In the genomic region with DNA sequence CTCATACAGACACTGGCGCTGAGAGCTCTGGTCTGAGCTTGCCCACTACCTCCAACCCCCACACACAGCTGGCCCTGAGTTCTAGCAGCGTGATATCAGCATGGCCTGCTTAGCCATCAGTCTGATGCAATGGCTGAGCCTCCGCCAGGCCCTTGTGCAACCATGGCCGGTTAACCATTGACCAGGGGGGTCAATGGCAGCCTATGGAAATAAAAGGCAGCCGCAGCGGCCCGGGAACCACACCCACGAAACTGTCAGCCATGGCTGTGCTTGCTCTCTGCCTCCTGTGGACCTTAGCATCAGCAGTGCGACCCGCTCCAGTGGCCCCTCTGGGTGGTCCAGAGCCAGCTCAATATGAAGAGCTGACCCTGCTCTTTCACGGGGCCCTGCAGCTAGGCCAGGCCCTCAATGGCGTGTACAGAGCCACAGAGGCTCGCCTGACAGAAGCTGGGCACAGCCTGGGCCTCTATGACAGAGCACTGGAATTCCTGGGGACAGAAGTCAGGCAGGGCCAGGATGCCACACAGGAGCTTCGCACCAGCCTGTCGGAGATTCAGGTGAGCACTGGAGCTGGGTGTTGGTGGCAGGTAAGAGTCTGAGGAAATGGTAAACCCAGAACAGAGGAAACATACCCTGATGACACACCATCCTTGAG, we compare ENCODE assay signal across 9 mouse cellular contexts. TPM values are rescaled to one million over a fixed set of nuclear protein-coding genes. Genes with fewer than 3 reads are reported as not detected.
DNase-seq lines count a peak whose midpoint lies in the region; ATAC-seq and TF ChIP-seq lines count a peak whose summit lies in the region.
"Had no signal": no experiment of that assay in that cellular context is flagged by ENCODE, and none has a peak within 500 bp of the region (broad histone marks: within the 10 kb centered on the region; RNA-seq: fewer than 3 reads in every experiment).

Gene Angptl8, plus strand, starts transcription at position 253 of the 655 bp plus-strand sequence.

- no peak for TF ChIP-seq CTCF in gastrocnemius, adult 2 months (IDR thresholded peaks at IDR 0.05)
- TF ChIP-seq CTCF in hindbrain, postnatal 0 days (IDR thresholded peaks at IDR 0.05; ENCODE audit: low read depth): no peak

- DNase-seq in gastrocnemius, adult 2 months: peak; percentile 58
- DNase-seq in gastrocnemius, adult 8-10 months (ENCODE audit: low spot score in 2 of 2): no peak
- peak; percentile 63 to 66 for DNase-seq in heart, postnatal 36 days
- no peak for DNase-seq in liver, embryonic 11.5 days (ENCODE audit: low spot score)
- DNase-seq in ovary, postnatal 14 days (ENCODE audit: low spot score): peak; percentile 36
- DNase-seq in hindbrain, postnatal 0 days (ENCODE audit: low spot score): no peak
- DNase-seq: B cell, adult 2 months had no signal

- intact Hi-C loops in gastrocnemius, adult 2 months (cut with DNase I): no loop called here
- intact Hi-C loops in heart, postnatal 36 days (cut with DNase I): no loop called here

- 77% methylated on average over 15 of the region's 15 CpGs for WGBS in liver, embryonic 11.5 days
- 87% methylated on average over 15 of the region's 15 CpGs for WGBS in midbrain, embryonic 13.5 days
- WGBS in hindbrain, postnatal 0 days: 70% methylated on average over 15 of the region's 15 CpGs

- peak within 1 kb of the TSS; percentile 52 for H3K4me2 ChIP-seq in liver, embryonic 11.5 days
- H3K4me2 ChIP-seq in midbrain, embryonic 13.5 days (replicated peaks): no peak within 1 kb of the TSS
- H3K4me2 ChIP-seq in hindbrain, postnatal 0 days (ENCODE audit: low read depth, low read length): no peak within 1 kb of the TSS

- no peak within 1 kb of the TSS for H3K4me3 ChIP-seq in gastrocnemius, adult 2 months
- peak within 1 kb of the TSS; percentile 43 for H3K4me3 ChIP-seq in liver, embryonic 11.5 days (ENCODE audit: low read depth, low read length)
- H3K4me3 ChIP-seq in midbrain, embryonic 13.5 days (replicated peaks): no peak within 1 kb of the TSS
- H3K4me3 ChIP-seq in hindbrain, postnatal 0 days (ENCODE audit: low read length): no peak within 1 kb of the TSS

- no peaks in the 10 kb centered on the region for H3K9me3 ChIP-seq in liver, embryonic 11.5 days (ENCODE audit: control insufficient read depth, low read length)
- no peaks in the 10 kb centered on the region for H3K9me3 ChIP-seq in midbrain, embryonic 13.5 days
- H3K9me3 ChIP-seq in hindbrain, postnatal 0 days (ENCODE audit: low read length): no peaks in the 10 kb centered on the region

- H3K36me3 ChIP-seq in liver, embryonic 11.5 days (ENCODE audit: control insufficient read depth, insufficient read depth, low read length): peaks cover 20% of the 10 kb centered on the region
- no peaks in the 10 kb centered on the region; the same call in 1 of the 2 replicates for H3K36me3 ChIP-seq in midbrain, embryonic 13.5 days
- no peaks in the 10 kb centered on the region for H3K36me3 ChIP-seq in hindbrain, postnatal 0 days (ENCODE audit: insufficient read depth, low read length)

- H3K4me1 ChIP-seq in liver, embryonic 11.5 days (replicated peaks; ENCODE audit: control insufficient read depth, insufficient read depth, low read length): peaks cover 2% of the 10 kb centered on the region; the same call in 1 of the 2 replicates
- no peaks in the 10 kb centered on the region for H3K4me1 ChIP-seq in midbrain, embryonic 13.5 days (replicated peaks)
- H3K4me1 ChIP-seq in hindbrain, postnatal 0 days (ENCODE audit: insufficient read depth, low read length): no peaks in the 10 kb centered on the region

- H3K27ac ChIP-seq in gastrocnemius, adult 2 months: no peak within 1 kb of the TSS
- H3K27ac ChIP-seq in liver, embryonic 11.5 days (ENCODE audit: low read depth, low read length): peak within 1 kb of the TSS; percentile 58
- H3K27ac ChIP-seq in midbrain, embryonic 13.5 days: no peak within 1 kb of the TSS
- H3K27ac ChIP-seq in hindbrain, postnatal 0 days: no peak within 1 kb of the TSS

- peak; percentile 64 for ATAC-seq in liver, embryonic 11.5 days (replicated peaks; ENCODE audit: low FRiP score)
- no peak for ATAC-seq in erythroid progenitor cell, adult 5-6 weeks (replicated peaks; ENCODE audit: low FRiP score, poor library complexity, severe bottlenecking)
- ATAC-seq in midbrain, embryonic 13.5 days: no peak
- no peak for ATAC-seq in hindbrain, postnatal 0 days

- H3K27me3 ChIP-seq in liver, embryonic 11.5 days (replicated peaks; ENCODE audit: control insufficient read depth, insufficient read depth, low read length): no peaks in the 10 kb centered on the region
- H3K27me3 ChIP-seq in midbrain, embryonic 13.5 days: no peaks in the 10 kb centered on the region
- no peaks in the 10 kb centered on the region for H3K27me3 ChIP-seq in hindbrain, postnatal 0 days (ENCODE audit: insufficient read depth, low read length)

- peak within 1 kb of the TSS; percentile 54 for H3K9ac ChIP-seq in liver, embryonic 11.5 days (ENCODE audit: low read depth, low read length)
- H3K9ac ChIP-seq in midbrain, embryonic 13.5 days (replicated peaks): no peak within 1 kb of the TSS
- H3K9ac ChIP-seq in hindbrain, postnatal 0 days (replicated peaks; ENCODE audit: low read length): no peak within 1 kb of the TSS

RNA-seq across cellular contexts. Expression of gene Angptl8, which starts in this region (rescaled TPM):
- not detected for total RNA-seq in gastrocnemius, adult 2 months (2021)
- not detected for total RNA-seq in gastrocnemius, adult 8-10 months (2022)
- total RNA-seq in heart, postnatal 36 days (2021): not detected
- polyA plus RNA-seq in liver, embryonic 11.5 days (2014; fragmentation: Nextera tagmentation; extraction: Ambion mirVana): 16.1 and 17.4 TPM in 2 replicates
- not detected in 2 replicates for total RNA-seq in erythroid progenitor cell, adult 5-6 weeks (2015; ENCODE audit: low replicate concordance)
- not detected in 2 replicates for total RNA-seq in erythroid progenitor cell, adult 5-6 weeks (2017; ENCODE audit: low replicate concordance)
- polyA plus RNA-seq in midbrain, embryonic 13.5 days (2015; fragmentation: Nextera tagmentation; extraction: Ambion mirVana): 0.24 and 0.43 TPM in 2 replicates
- total RNA-seq in hindbrain, postnatal 0 days (2014; rRNA removed): not detected in 2 replicates
- polyA plus RNA-seq in hindbrain, postnatal 0 days (2015; fragmentation: Nextera tagmentation; extraction: Ambion mirVana): 0.34 and 0.57 TPM in 2 replicates

Comparison
In these comparisons a context has a peak if more than half of its experiments do, and no peak if none do; other contexts are left out.
1. RNA of gene Angptl8 (polyA plus RNA-seq): 16.1 to 17.4 TPM in liver, embryonic 11.5 days; 0.24 to 0.43 TPM in midbrain, embryonic 13.5 days and 0.34 to 0.57 TPM in hindbrain, postnatal 0 days; every median in the first group is over 10 times any median in the second.
2. Peak in DNase-seq in gastrocnemius, adult 2 months; RNA of the gene not detected or under 1 TPM.
3. Peak in DNase-seq in heart, postnatal 36 days; RNA of the gene not detected or under 1 TPM.